Mouse (Mus musculus) lung, postnatal 0 days (tissue): Measurements from ENCODE around the gene Dus3l.

Experiments used
- CTCF ChIP-seq: IDR thresholded peaks from 2 replicates; pipeline ENCODE4 v1.5.1; 2016; ENCODE audit warnings: antibody characterized with exemption, mild to moderate bottlenecking
- EP300 ChIP-seq: IDR thresholded peaks from 2 replicates; pipeline ENCODE4 v1.6.1; 2016; ENCODE audit warnings: antibody characterized with exemption, mild to moderate bottlenecking, control low read depth

DNA sequence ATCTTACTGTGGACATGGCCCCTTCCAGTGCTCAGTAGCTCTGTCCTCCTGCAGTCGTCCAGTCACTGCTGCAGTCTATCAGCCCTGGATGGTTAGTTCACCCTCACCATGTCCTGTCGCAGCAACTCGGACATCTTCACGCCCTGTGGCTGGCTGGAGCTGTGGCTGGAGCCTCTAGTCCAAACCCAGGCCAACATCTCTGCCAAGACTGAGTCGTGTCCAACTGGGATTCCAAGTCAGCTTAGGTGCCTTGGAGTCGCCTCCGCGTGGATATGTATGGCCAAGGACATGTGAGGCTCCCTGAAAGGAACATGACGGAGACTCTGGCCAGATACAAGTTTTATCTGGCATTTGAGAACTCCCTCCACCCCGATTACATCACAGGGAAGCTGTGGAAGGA lies 26.3 kb upstream of the Dus3l start:
- TF ChIP-seq CTCF (no peak), EP300 (no peak)
